Mouse (Mus musculus) stomach, embryonic 14.5 days (tissue): Measurements from ENCODE around the gene Odf3. TPM values are rescaled to one million over a fixed set of nuclear protein-coding genes. Genes with fewer than 3 reads are reported as not detected.

ENCODE experiments used
- ATAC-seq: fragments of 200-750 bp; cut with Nextera tagmentation; 2 replicates; pipeline ENCODE4 v1.8.0; 2017; ENCODE audit warnings: low read depth, moderate TSS enrichment; ENCODE audit not compliant: insufficient number of reproducible peaks, insufficient read depth, low FRiP score
- H3K27ac ChIP-seq: fragments of 300-500 bp; sonication (generic); 2 replicates; pipeline ENCODE4 v1.5.1; 2014; ENCODE audit warnings: mild to moderate bottlenecking, low read length, moderate library complexity, mixed read lengths
- H3K27me3 ChIP-seq: fragments of 300-500 bp; sonication (generic); 2 replicates; pipeline ENCODE4 v1.6.1; 2014; ENCODE audit warnings: low read length, control low read depth, mixed read lengths; ENCODE audit not compliant: control insufficient read depth, insufficient read depth
- H3K36me3 ChIP-seq: fragments of 300-500 bp; sonication (generic); 2 replicates; pipeline ENCODE4 v1.6.1; 2014; ENCODE audit warnings: mild to moderate bottlenecking, control low read depth, low read length, moderate library complexity, mixed read lengths; ENCODE audit not compliant: control insufficient read depth, insufficient read depth
- H3K4me1 ChIP-seq: fragments of 300-500 bp; sonication (generic); 2 replicates; pipeline ENCODE4 v1.6.1; 2014; ENCODE audit warnings: low read length, control low read depth, mixed read lengths; ENCODE audit not compliant: control insufficient read depth, insufficient read depth
- H3K4me2 ChIP-seq: fragments of 300-500 bp; sonication (generic); replicated peaks from 2 replicates; pipeline ENCODE4 v1.6.1; 2014; ENCODE audit warnings: low read depth, low read length, control low read depth
- H3K4me3 ChIP-seq: fragments of 300-500 bp; sonication (generic); 2 replicates; pipeline ENCODE4 v1.5.1; 2014; ENCODE audit warnings: low read depth, low read length, control low read depth
- H3K9ac ChIP-seq: fragments of 300-500 bp; sonication (generic); replicated peaks from 2 replicates; pipeline ENCODE4 v1.6.1; 2014; ENCODE audit warnings: low read depth, mild to moderate bottlenecking, control low read depth, low read length, moderate library complexity, mixed read lengths
- H3K9me3 ChIP-seq: fragments of 300-500 bp; sonication (generic); 2 replicates; pipeline ENCODE4 v1.6.1; 2016; ENCODE audit warnings: low read depth, low read length, control low read depth; ENCODE audit not compliant: control insufficient read depth
- WGBS: fragments of 180-500 bp; shearing (Covaris S2); extraction: QIAGEN DNeasy Blood & Tissue Kit; methylation state at CpG from one replicate; pipeline ENCODE4 v1.1.7; 2014; 5-methylcytosine and 5-hydroxymethylcytosine counted together
- polyA plus RNA-seq: library from polyadenylated mRNA; unstranded; fragments of >200 nt; fragmentation: Nextera tagmentation; extraction: Ambion mirVana; gene quantifications from 2 replicates; pipeline ENCODE4 v1.2.1, GENCODE M21; 2014

Gene Odf3
- polyA plus RNA-seq, 1 experiment from 2014 or later: not detected

DNA sequence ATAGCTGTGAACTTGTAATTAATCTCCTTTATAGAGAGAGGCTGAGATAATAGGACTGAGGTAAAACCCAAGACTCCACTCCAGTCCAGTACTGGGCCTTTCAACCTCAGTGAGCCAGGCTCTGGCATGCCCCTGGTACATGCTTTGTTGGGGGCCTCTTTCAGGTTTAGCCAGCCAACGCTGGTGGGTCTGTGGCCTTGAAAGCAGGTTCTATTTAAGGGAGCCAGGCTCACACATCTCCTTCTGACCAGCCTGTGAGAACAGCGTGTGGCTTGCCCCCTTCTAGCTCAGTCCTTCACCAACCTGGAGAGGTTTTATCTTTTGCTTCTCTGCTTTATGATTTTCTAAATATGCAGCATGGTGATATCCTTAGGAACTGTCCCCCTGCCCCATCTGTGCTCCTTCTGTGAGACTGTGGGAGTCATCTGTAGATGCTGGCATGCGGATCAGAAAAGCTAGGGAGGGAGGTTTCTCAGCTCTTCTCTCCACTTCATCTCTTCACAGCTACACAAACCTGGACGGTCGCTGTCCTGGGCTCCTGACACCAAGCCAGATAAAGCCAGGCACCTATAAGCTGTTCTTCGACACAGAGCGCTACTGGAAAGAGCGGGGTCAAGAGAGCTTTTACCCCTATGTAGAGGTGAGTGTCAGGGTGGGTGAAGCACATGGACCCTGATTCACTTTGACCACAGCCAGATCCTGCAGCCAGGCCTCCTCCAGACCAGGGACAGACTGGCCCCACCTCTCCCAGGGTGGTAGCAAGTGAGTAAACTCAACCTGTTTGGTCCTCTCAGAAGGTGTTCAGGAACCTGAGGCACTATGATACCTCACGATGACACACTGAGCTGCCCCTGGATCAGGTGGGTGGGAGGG is 11.1 kb upstream of the Odf3 start:
- Histone ChIP-seq H3K27me3 (no peaks in the 10 kb centered on the region), H3K9me3 (no peaks in the 10 kb centered on the region), H3K4me1 (no peaks in the 10 kb centered on the region), H3K4me3 (no peak overlapping the region), H3K4me2 (no peak overlapping the region), H3K36me3 (no peaks in the 10 kb centered on the region), H3K27ac (no peak overlapping the region), H3K9ac (no peak overlapping the region)
- ATAC-seq: no peak
- 82% methylated on average over 9 of the region's 9 CpGs for WGBS

DNA sequence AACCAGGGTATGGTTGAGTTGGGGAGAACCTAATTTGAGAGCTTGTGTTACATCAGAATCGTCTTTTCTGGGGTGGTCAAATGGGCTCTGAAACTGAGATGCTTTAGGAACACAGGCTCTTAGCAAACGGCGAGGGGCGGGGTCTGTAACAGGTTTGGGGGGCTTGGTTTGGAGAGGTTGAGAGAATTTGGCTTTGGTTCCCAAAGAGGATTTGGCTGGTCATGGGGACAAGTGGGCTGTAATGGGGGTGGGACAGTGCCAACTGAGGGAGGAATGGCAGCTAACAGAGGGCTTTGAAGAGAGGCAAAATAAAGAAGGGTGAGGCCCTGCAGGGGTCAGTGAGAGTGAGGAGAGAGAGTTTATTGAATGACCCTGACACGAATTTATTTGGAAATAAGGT is 8.0 kb upstream of the Odf3 start:
- no peaks in the 10 kb centered on the region for H3K9me3 ChIP-seq
- no peak overlapping the region for H3K4me3 ChIP-seq
- no peaks in the 10 kb centered on the region for H3K4me1 ChIP-seq
- ATAC-seq: no peak
- no peaks in the 10 kb centered on the region for H3K27me3 ChIP-seq
- no peaks in the 10 kb centered on the region for H3K36me3 ChIP-seq
- no peak overlapping the region for H3K9ac ChIP-seq
- 53% methylated on average over 5 of the region's 5 CpGs for WGBS
- H3K4me2 ChIP-seq: no peak overlapping the region
- no peak overlapping the region for H3K27ac ChIP-seq

DNA sequence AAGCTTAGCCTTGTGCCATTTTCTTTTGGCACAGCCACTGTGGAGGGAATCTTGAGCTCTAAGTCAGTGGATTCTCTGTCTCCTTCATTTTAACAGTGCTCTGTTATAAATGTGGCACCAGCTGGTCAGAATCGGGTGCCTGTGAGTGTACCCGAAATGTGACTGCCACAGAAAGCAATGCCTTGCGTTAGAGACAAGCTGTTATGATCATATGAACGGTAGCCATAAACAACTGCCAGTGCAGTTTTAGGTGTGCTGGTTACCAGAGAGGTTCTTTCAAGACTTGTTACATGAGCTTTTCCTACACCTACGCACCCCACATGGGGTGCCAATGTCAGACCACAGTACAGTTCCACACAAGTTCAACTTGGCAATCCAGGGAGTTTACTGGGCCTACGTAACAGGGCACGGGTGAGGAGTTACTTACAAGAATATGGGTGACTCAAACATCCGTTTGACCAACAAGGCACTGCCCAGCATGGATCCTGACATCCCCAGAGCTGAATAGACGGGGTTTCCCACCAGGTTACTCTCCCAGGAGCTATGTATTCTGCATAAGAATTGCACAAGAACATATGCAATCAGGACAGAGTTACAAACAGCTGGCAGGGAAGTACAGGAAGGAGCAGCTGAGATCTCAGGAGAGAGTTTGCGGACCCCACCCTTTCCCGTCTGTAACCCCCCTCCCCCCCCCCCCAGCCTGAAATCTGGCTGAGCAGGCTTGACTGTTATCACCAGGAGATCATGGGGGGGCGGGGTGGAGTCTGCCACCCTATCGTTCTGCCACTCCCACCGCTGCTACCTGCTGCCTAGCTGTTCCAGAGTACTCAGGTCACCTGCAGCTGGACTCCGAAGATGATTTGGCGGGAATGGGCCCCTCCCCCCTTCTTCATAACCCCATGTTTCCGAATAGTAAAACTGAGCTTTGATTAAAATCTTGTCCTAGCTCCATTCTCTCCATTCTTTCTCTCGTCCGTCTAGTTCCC is 6.6 kb upstream of the Odf3 start:
- Histone ChIP-seq H3K27ac (no peak overlapping the region), H3K9ac (no peak overlapping the region), H3K4me3 (no peak overlapping the region), H3K27me3 (no peaks in the 10 kb centered on the region), H3K4me2 (0 out of 2 replicates have a peak overlapping the region, but pooled peaks have one; percentile 18), H3K36me3 (no peaks in the 10 kb centered on the region), H3K4me1 (0 out of 2 replicates have a peak, but pooled peaks cover 4% of the 10 kb centered on the region), H3K9me3 (no peaks in the 10 kb centered on the region)
- ATAC-seq: 0 out of 2 replicates have a peak, but pooled peaks have one; percentile 25
- 34% methylated on average over 19 of the region's 19 CpGs for WGBS

DNA sequence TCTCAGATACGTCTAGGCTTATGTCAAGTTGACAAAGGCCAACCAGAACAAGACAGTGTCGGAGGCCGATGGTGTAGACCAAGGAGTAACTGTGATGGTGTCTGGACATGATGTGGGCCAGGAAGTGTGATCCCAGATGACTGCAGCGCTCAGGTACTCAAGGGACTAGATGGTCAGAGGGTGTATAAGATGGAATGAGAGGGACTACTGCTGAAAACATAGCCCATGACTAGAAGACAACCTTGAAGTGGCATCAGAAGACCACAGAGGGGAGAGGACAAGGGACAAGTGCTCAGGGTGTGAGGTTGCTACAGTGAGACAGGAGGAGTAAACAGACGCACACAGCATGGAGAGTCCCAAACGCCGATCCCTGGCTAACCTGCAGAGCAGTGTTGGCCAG is 3.8 kb upstream of the Odf3 start:
- WGBS: 68% methylated on average over 7 of the region's 7 CpGs
- H3K27ac ChIP-seq: no peak overlapping the region
- H3K27me3 ChIP-seq: no peaks in the 10 kb centered on the region
- no peaks in the 10 kb centered on the region for H3K9me3 ChIP-seq
- H3K36me3 ChIP-seq: no peaks in the 10 kb centered on the region
- H3K9ac ChIP-seq: no peak overlapping the region
- no peak overlapping the region for H3K4me2 ChIP-seq
- ATAC-seq: no peak
- no peak overlapping the region for H3K4me3 ChIP-seq
- 0 out of 2 replicates have a peak, but pooled peaks cover 4% of the 10 kb centered on the region for H3K4me1 ChIP-seq

DNA sequence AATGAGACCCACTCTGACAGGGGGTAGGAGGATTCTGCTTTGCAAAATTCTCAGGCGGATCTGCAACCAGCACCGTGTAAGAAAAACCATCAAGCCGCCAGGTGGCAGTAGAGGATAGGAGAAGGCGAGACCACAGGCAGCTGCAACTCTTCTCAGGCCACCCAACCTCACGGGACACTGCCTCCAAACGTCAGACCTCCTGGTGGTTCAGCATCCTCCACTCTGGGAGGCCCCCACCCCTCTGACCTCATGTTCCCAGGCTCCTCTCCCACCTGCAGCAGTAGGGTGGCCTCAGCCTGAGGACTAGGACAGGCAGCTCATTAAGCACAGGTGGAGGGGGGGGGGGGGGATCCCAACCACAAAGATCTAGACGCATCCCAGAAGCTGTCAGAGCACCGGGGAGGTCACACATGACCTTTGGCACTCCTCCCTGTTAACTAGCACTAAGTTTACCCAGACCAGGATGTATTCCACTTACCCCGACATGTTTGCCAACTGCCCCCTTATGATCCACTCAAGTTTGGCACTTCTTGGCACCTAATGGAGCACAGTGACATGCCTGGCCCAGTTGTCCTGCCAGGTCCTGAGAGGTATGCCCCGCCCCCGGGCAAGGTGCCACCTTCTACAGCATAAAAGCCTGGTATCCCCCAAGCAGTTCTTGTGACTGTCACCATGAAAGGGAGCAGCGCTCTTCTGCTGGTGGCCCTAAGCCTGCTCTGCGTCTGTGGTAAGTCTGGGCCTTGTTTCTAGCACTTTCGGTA is 2.5 kb upstream of the Odf3 start, which contains the start of gene Scgb1c1:
Gene Scgb1c1 (plus strand): TSS at position 643 of the 761 bp plus-strand sequence.
- H3K4me2 ChIP-seq: no peak within 1 kb of the TSS
- H3K36me3 ChIP-seq: no peaks in the 10 kb centered on the region
- H3K9ac ChIP-seq: no peak within 1 kb of the TSS
- WGBS: 24% methylated on average over 14 of the region's 14 CpGs
- no peaks in the 10 kb centered on the region for H3K9me3 ChIP-seq
- H3K4me3 ChIP-seq: no peak within 1 kb of the TSS
- H3K27me3 ChIP-seq: no peaks in the 10 kb centered on the region
- H3K27ac ChIP-seq: no peak within 1 kb of the TSS
- peak; percentile 81 for ATAC-seq
- 0 out of 2 replicates have a peak, but pooled peaks cover 4% of the 10 kb centered on the region for H3K4me1 ChIP-seq

DNA sequence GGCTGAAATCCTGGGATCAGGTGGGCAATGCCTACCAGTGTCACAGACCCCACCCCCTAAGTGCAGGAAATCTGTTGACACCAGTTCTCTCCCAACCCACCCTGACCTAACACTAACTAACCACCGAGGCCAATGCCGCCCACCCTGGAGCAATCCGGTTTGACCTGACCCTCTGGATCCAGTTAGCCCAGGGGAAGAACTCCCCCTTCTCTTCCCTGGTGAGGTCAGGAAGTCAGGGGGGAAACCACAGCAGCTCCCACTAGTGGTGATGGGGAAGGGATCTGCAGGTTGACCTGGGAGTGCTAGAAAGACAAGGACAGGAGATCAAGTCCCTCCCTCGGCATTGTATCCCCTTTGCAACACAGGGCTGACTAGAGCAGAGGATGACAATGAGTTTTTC is 1.9 kb upstream of the Odf3 start:
- no peaks in the 10 kb centered on the region for H3K9me3 ChIP-seq
- H3K4me1 ChIP-seq: 0 out of 2 replicates have a peak, but pooled peaks cover 4% of the 10 kb centered on the region
- no peaks in the 10 kb centered on the region; the same call in 1 of the 2 replicates for H3K36me3 ChIP-seq
- ATAC-seq: no peak
- H3K4me3 ChIP-seq: no peak overlapping the region
- H3K27me3 ChIP-seq: no peaks in the 10 kb centered on the region
- WGBS: 61% methylated on average over 4 of the region's 4 CpGs
- H3K27ac ChIP-seq: no peak overlapping the region
- H3K4me2 ChIP-seq: no peak overlapping the region
- H3K9ac ChIP-seq: no peak overlapping the region

DNA sequence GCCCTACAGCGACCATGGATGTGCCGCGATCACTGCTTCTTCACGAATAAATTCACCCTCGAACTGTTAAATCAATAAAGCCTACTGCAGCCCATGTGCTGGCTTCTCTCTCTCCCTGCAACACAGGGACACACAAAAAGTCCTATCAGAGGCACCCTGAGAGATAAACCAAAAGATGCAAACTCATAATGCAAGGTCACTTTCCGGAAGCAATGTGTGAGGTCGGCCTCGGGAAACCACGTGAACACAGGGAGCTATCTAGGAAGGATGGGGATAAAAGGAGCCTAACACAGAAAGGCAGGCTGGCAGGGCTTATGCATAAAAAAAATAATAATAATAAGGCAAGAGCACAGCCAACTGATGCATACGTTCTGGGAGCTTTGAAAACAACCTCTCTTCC is 929 bp upstream of the Odf3 start:
- Histone ChIP-seq H3K36me3 (peaks cover 4% of the 10 kb centered on the region; the same call in 1 of the 2 replicates), H3K4me3 (no peak overlapping the region), H3K9ac (no peak overlapping the region), H3K27ac (no peak overlapping the region), H3K4me2 (no peak overlapping the region), H3K4me1 (0 out of 2 replicates have a peak, but pooled peaks cover 4% of the 10 kb centered on the region), H3K9me3 (no peaks in the 10 kb centered on the region), H3K27me3 (no peaks in the 10 kb centered on the region)
- no peak for ATAC-seq
- WGBS: 78% methylated on average over 10 of the region's 10 CpGs
